Mouse (Mus musculus) C2C12 (cell line): Measurements from ENCODE around the gene Fryl.

Experiments
- CTCF ChIP-seq: IDR thresholded peaks from one replicate; pipeline ENCODE4 v1.5.1; 2011; ENCODE audit not compliant: control insufficient read depth, insufficient read depth, insufficient read length
- FOSL1 ChIP-seq: IDR thresholded peaks from one replicate; pipeline ENCODE4 v1.8.0; 2011; ENCODE audit warnings: mild to moderate bottlenecking, low read length; ENCODE audit not compliant: poor library complexity, insufficient read depth, severe bottlenecking
- MAX ChIP-seq: IDR thresholded peaks from one replicate; pipeline ENCODE4 v1.6.1; 2011; ENCODE audit warnings: mild to moderate bottlenecking, control low read depth
- MYOD1 ChIP-seq: IDR thresholded peaks from one replicate; pipeline ENCODE4 v1.6.1; 2011; ENCODE audit warnings: low read depth; ENCODE audit not compliant: control insufficient read depth, insufficient read length

DNA sequence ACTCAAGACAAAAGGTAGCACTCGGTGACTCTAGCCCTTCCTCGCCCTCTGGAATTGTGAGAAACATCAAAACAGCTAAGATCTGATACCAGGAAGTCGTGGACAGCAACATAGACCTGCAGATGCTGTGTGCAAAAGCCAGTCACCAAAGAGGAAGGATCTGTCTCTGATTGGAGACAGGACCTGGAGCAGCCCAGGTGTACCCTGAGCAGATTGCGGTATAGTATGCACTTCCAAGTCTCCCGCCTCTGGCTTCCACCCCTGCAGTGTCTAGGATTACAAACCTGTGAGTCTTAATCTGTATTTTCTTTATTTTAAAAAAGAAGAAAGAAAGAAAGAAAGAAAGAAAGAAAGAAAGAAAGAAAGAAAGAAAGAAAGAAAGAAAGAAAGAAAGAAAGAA is 66.3 kb downstream of the Fryl start:
- TF ChIP-seq CTCF (no peak), MAX (no peak), FOSL1 (no peak), MYOD1 (no peak)
